Mouse (Mus musculus) adrenal gland, postnatal 36 days (tissue): ENCODE results near the gene Top2a. TPM values are rescaled to one million over a fixed set of nuclear protein-coding genes. Genes with fewer than 3 reads are reported as not detected.

Experiments used
- DNase-seq, 2 experiments: peaks; one replicate each; pipeline ENCODE4 v3.0.0; 2021; ENCODE audit warnings: mixed read lengths in 1 of 2
- total RNA-seq, 2 experiments: library from RNA; stranded (reverse); gene quantifications; 2 replicates each; pipeline ENCODE4 v1.2.3; 2021

The Top2a gene
- total RNA-seq, 2 experiments from 2014 or later, result 15.4 to 20.5 TPM

DNA sequence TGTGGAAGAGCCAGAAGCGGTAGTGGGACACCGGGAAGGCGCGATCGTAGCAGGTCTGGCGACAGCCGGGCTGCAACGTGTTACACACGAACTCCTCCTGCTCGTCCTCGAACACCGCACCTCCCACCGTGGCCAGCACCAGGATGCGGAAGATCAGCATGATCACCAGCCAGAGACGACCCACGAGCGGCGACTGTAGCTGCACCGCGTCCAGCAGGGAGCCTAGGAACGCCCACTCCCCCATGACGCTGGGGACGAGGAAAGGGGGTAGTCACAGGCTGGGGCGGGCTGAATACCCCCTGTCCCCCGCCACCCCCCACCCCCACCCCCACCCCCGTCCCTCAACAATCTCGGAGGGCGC, 41.2 kb downstream of the Top2a start, which contains the start of gene Gjd3:
Gene Gjd3 (minus strand): TSS at position 244 of the 361 bp plus-strand sequence.
- DNase-seq, result no peak

DNA sequence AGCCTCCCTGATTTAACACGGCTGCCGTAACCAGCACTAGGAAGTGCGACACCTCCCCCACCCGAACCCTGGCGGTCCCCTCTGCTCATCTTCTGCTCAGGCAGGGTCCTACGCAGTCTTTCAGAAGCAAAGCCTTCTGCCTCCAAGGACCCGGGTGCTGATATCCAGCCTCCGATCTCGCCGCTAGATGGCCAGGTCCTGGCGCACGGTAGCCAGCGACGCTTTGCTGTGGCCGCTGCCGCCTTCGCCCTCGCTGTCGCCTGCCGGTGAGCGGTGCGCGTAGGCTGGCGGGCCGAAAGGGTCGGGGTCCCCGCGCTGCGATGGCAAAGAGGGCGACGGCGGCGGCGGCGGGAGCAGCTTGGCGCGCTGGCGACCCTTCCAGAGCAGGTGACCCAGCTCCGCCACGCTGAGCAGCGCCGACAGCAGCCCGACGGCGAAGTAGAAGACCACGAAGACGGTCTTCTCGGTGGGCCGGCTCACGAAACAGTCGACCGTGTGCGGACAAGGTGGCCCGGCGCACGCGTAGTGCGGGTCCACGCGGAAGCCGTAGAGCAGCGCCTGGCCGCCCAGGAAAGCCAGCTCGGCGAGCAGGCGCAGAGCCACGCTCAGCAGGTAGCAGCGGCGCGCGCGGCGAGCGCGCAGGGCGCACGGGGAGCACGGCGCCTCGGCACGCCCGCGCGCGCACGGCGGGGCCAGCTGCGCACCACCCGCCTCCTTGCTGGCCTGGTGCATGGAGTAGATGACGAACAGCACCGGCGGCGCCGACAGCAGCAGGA, 41.8 kb downstream of the Top2a start:
- DNase-seq, result peak; percentile 77 to 79

DNA sequence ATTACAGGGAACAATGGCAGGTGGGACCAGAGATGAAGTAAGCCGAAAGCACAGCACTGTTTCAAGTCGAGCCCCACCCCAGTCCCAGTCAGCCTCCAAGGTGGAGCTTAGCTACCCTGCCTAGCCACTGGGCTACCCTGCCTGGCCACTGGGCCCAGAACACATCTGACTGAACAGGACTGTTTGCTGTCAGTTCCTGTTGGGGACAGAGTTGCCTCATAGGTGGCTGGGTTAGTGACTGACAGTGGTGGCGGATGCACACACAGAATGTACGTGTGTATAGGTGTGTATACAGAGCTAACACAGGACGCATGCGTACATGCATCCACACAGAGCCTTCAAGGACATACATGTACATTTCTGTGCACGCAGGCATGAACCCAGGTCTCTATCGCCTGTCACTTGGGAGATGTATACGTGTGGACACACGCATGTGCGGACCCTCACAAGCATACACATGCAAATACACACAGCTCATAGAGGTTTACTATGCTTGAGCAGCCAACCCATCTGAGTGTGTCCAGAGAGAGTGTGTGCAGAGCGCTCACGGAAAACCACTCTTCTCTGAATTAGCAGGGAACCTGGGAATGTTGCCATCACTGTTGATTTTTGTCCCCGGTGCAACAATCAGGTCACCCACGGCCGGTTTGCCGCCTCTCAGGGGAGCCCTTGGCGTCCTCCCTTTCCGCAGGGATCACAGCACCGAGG, 42.5 kb downstream of the Top2a start:
- DNase-seq, result no peak

DNA sequence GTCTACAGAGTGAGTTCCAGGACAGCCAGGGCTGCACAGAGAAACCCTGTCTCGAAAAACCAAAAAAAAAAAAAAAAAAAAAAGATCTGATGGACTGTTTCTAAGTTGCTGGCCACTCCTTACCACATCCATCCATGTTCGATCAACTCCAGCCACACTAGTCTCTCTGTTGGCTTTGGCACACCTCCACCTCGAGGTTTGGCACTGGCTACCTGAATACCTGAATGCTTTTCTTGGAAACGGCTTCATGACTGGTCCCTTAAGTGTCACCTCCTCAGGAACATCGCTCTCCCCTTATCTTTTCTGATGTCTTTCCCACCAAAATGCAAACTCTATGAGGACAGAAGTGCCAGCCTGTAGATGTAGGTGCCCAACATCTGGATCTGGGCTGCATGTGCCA, 44.6 kb downstream of the Top2a start:
- no peak for DNase-seq

DNA sequence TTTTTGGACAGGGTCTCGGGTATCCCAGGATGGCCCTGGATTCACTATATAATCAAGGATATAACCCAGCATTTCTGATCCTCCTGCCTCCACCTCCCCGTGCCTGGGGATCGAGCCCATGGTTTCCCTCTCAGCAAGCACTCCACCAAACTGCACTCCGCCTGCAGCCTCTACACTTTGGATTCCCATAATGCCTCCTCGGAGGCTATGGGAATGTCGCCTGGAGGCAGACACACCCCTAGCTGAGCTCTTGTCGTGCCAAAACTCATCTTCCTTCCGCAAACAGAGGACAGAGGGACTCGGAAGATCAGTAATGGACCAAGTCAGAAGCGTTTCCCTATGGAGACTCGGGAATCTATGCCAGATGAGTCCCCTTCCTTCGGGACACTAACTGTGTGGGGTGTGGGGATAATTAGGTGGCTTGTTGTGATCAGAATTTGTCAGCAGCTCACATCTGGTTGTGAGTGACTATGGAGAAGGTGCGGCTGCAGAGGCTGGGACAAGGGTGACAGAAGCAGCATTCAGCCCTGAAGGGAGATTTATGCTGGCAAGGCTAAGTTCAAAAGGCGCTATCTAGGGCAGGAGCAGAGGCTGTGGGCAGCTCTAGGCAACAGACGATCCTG, 45.4 kb downstream of the Top2a start:
- no peak for DNase-seq

DNA sequence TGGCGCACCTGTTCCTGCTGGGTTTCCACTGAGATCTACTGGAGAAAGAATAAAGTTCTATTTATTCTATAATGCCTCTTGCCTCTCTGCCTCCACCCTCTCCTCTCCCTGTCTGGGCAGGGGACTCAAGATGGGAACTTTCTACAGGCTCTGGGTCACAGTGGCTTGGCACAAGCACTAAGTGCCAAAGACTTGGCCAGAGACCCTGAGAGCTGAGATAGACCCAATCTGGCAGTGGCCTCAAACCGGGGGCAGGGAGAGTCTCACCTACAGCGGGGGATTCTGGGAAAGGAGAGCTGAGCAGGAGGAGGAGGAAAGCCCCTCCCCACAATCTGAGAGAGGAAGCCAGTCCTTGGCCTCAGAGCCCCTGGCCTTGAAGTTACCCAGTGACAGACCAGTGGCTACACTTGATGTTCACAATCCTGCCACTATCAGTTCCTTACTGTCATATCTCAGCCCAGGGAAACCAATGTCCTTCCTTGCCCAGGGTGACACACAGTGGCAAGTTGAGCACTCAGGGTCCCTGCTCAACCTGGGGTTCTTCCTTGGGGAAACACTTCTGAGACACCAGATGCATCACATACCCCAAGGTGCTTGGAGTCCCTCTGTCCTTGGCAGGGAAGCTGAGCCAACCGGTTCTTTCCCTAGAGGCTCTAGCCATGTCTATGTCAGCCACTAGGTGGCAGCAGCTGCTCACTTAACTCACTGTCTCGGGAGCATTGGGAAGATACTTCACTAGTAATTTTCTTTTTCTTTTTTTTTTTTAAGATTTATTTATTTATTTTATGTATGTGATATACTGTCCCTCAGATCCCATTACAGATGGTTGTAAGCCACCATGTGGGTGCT, 48.9 kb downstream of the Top2a start:
- peak; percentile 85 to 87 for DNase-seq

DNA sequence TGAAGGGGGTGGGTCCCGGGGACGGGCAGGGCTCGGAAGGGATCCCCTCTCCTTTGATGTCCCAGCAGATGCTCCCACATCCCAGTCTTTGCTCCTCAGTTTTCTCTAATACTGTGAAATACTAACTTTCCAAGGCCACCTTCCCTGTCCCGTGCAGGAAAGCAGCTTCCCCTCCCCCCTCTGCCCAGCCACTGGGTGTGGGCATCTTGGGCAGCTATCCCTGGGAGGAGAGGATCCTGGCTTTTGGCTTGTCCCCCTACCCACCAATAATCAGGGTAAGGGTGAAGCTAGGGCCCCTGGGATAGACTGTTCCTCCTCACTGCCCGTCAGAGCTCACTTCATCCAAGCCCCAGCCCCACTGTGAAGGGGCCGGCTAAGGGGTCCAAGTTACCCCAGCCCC, 49.8 kb downstream of the Top2a start:
- peak in 1 of 2 experiments; percentile 58 for DNase-seq

DNA sequence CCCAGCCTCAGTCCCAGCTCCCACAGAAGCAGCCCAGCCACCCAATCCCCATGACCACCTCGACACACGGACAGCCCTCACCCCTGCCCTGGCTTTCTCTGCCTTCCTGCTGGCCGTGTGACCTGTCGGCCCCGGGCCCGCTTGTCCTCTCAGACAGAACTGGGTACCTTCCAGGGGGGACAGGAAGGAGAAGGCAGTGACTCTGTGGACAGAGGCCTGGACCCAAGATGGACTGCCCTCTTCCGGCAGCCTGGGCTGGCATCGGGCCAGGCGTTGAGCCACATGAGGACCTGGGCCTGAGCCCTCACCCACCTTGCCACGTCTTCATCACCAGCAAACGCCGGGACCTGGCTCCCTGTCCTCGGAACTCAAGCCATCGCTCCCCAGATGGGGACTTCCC, 50.4 kb downstream of the Top2a start:
- peak; percentile 53 to 62 for DNase-seq

DNA sequence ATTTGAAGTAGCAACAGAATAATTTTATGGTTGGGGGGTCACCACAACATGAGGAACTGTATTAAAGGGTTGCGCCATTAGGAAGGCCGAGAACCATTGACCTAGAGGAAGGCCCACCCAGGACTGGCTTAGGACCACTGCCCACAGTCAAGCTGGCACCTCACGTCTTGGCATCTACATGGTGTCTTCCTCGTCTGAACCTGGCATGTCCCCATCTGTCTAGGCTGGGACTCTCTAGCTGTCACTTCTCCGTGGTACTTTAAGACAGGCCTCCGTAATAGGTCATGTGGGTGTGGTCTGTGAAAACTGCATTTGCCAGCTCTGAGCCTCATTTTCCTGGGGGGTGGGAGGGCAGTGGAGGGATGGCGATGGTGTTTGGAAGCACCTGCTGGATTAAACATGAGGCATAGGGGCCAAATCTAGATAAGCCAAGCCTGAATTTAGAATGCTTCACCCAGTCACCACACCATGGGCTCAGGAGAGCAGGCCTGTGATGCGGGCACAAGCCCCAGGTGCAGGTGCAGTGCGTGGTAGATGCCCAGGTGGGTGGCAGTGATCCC, 51.1 kb downstream of the Top2a start:
- no peak for DNase-seq

DNA sequence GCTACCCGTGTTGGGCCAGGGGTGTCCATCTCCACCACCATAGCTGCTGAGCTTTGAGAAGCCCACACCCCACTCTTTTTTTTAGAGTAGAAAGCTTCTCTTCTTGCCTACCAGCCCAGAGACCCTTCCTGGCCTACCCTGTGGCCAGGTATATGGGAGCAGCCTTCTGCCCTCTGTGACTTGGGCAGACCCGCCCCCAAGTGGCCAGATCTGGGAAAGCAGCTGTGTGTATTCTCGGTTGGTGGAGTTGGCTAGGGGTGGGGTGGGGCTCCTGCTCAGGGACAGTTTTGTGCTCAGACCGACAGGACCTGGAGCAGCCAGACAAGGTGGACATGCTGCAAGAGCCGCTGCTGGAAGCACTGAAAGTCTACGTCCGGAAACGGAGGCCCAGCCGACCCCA, 51.8 kb downstream of the Top2a start:
- DNase-seq, result peak; percentile 87 to 91

DNA sequence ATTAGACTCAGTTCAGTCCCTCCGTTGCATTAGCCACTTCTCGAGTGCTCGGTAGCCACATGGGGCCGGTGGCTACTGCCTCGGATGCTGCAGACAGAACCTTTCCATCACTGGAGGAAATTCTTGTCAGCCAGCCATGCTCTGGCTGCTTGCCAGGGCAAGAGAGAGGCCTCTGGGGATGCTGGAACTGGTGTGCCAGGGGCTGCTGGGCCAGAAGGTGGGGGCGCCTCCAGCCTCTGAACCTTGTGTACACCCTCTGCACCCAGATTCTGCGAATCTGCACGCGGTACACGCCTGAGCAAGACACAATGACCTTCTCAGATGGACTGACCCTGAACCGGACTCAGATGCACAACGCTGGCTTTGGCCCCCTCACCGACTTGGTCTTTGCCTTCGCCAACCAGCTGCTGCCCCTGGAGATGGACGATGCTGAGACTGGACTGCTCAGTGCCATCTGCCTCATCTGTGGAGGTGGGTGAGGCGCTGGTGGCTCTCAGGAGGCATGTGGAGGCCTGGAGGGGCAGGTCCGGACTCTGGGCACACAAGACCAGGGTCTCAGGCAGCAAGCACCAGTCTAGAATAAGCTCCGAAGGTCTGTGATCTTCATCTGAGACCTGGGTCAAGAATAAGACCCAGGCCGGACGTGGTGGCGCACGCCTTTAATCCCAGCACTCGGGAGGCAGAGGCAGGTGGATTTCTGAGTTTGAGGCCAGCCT, 52.5 kb downstream of the Top2a start:
- peak; percentile 67 to 80 for DNase-seq

DNA sequence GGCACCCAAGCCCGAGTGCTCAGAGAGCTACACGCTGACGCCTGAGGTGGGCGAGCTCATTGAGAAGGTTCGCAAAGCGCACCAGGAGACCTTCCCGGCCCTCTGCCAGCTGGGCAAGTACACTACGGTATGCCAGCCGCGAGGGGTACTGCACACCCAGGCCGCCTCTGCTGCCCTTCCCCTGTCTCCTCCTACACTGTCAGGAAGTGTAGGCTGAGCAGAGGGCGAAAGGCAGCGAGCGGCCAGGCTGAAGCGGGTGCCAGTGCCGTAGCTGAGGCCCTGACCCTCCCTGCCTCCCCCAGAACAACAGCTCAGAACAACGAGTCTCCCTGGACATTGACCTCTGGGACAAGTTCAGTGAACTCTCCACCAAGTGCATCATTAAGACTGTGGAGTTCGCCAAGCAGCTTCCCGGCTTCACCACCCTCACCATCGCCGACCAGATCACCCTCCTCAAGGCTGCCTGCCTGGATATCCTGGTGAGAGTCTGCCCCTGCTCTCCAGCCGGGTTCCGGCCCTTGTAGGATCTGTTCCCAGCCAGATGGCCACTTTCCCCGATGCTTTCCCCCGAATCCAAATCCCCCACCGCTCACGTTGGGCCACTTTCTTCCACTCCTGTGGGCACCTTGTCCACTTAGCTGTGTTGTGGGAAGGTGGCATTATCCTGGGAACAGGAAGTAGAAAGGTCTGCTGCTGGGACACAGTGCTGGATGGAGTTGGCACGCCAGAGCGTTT, 53.6 kb downstream of the Top2a start:
- no peak for DNase-seq

DNA sequence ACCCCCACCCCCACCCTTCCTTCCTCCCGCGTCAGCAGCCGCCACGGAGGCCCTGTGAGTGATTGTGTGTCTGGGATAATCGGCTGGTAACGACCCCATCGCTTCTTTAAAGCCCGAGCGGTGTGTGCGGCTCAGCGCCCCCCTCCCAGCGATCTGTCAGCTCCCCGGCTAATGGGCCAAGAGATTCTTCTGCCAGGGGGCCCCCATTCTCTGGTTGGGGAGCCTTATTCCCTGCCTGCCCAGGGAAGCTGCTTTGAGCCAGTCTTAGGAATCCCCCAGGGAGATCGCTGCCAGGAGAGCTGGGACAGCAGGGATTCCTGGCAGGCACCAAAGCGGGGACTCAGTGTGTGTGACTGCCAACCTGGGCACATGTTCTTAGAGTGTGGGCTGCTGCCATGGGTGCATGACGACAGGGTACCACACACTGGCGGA, 54.5 kb downstream of the Top2a start:
- DNase-seq, result no peak

DNA sequence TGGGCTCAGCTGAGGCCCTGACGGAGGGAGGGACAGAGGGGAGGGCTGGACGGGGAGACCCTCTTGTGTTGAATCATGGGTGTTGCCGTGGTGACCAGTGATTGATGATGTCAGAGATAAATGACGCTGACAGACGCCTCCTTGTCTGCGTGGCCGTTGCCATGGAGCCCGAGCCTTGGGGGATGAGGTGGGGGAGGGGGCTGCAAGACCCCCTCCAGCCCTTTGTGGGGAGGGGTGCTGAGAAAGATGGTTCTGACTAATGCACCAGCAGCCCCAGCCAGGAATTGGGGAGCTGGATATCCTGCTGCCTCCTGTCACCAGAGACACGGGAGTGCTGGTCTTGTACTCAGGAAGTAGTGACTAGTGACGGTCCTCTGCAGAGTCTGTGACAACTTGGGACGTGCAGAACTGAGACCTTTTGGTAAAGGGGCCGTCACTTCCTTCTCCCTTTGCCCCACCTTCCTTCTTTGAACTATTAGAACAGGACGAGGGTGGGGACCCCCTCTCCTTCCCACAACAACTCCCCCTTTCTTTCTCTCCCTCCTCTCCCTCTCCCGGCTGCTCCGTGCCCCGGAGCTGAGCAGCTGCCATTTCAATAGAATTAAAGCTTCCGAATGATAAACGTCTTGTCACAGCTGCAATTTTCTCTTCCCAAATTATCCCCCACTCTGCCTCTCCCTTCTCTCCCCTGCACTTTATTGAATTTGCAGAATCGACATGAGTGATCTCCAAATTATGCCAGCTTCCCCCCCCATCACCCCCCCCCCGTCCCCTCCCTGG, 55.1 kb downstream of the Top2a start:
- no peak for DNase-seq

DNA sequence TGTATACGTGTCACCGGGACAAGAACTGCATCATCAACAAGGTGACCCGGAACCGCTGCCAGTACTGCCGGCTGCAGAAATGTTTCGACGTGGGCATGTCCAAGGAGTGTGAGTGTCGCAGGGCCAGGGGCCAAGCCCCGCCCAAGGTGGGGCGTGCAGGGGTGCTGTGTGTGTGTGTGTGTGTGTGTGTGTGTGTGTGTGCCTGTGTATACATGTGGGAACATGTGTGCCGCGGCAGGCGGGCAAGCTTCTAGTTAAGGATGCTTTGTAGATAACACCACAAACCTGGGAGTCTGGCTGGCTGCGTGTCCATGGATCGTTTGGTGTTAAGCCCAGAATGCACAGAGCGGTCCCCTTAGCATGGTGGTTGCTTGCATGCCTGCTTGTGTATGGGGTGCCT, 55.9 kb downstream of the Top2a start:
- no peak for DNase-seq

DNA sequence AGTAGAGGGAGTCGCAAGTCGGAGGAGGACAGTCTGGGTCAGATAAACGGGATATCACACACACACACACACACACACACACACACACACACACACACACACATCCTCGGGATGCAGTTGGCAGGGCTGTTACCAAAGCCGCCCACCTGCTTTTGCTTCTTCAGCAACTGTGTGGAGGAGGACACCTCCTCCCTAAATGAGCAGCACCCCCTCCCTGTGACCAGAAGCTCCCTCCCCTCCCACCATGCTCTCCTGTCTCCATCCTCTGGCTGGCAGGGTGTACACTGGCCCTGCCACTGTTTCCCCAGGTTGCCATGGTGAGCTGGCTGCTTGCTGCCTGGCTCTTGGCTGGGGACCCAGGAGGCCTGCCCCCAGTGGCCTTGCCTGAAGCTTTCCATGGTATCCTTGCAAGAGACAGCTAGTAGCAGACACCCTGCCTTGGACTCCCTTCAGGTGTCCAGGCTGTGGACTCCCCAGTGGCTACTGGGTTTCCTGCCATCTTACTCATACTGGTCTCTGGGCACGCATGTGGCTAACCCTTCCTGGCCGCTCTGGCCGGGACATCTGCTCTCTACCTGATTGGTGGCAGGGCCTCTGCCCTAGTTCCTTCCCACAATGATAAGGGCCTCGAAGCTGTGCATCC, 57.4 kb downstream of the Top2a start:
- DNase-seq, result peak; percentile 87 to 88

DNA sequence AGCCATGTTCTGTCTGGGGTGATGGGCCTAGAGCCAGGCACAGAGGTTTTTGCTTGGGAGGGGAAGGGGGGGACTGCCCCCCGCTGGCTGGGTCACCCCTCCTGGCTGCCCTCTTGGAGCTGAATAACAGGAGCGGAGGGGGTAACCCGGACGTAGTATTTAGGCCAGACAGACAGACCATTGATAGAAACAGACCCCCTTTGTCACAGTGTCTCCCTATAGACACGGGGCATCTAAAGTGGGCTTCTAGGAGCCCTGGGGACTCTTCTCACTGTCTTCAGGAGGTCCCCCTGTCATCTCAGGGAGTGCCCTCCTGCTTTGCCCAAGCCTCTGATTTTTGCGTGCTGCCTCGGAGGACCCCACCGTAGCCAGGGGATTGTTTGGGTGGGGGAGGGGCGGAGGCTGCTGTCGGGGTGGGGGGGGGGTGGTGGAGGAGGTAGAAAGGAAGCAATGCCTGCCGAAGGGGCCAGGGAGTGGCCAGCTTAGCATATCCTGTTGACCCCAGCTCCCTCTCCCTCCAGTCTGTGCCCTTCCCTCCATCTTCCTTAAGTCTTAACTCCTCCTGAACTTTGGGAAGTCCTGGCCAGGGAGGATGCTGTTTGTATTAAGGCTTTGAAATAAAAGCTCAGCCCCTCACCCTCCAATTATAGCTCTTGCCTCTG, 58.4 kb downstream of the Top2a start:
- DNase-seq, result no peak

DNA sequence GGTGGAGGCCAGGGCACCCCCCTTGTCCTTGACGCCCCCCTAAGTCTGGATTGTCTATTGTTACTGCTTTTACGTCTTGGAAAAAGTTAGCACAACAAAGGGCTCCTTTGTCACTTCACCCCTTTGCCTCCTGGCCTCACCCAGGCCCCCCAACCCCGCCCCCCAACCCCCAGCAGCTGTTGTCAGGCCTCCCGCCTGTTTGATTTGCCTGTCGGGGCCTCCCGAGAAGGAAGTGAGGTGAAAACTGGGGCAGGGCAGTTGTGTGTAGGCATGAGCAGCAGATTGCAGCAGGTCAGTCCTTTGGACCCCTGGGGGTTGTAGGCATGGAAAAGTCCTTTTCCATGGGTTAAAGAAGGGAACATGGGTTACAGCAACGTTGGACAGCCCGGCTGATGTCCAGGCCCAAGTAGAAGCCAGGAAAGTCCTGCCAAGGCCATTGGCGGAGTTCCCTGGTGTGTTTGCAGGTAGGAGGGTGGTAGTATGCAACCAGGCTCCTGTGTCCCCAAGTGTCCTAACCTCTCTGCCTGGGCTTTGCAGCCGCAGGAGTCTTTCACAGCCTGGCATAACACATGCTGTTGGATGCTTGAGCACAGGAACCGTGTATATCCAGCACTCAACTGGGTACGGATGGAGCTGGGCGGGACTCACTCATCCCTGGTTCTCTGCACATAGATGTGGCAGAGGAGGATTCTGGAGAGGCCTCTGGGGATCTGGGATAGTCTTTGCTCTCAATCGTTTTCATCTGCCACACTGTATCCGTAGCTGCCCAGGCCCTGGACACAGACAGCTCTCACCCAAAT, 59.2 kb downstream of the Top2a start:
- DNase-seq, result peak in 1 of 2 experiments; percentile 63
